Mouse (Mus musculus): ENCODE measurements at regions not wholly inside any gene's neighbourhood (a gene's known extent, or its start where the extent isn't known, plus 50 kb on each side); places are given as distances from the start of the nearest gene placed in this dataset.

DNA sequence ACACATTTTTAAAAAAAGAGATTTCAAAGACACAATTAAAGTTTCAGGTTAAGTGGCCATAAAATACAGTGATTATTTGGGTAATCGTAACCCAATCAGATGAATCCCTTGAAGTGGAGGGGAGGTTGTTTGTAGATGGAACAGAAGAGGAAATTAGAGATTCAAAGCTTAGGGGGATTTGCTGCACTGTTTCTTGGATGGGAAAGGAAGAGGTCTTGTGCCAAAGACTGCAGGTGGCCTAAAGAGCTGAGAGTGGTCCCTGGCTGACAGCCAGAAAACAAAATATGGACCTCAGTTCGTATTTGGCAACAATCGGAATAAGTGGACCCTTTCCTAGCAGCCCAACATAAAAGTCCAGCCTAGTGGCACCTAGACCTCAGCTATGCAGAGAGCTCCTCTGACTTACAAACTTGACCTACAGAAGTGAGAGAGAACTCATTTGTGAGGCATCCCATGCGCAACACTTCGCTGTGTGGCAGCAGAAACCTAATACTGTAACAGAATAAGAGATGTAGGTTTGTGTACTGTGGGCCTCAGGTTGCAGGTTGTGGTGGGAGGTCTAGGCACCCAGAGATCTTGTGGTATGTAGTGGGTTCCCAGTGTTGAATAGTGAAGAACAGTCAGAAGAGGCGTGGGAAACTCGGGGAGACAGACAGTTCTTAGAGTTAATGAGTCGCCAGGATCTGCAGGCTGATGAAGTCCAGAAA, 110.0 kb upstream of the Ccdc54 start:
- DNase-seq = no peak

DNA sequence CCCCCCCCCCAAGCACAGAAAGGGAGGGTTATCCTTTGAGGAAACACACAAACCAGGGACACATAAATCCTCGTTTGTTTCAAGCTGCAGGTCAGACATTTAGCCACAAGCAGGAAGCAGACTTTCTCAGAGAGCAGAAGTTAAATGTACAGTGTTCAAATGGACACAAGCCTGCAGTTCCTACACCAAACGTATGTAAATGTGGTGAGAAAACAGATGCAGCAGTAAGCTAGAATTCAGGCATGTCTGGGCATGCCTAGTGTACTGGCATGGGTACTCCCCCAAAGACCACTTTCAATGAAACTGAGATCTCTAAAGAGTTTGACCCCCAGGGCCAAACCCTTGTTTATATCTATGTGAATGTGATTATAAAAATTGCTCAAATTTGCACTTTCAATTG, 109.2 kb upstream of the Ccdc54 start:
- no peak for DNase-seq

DNA sequence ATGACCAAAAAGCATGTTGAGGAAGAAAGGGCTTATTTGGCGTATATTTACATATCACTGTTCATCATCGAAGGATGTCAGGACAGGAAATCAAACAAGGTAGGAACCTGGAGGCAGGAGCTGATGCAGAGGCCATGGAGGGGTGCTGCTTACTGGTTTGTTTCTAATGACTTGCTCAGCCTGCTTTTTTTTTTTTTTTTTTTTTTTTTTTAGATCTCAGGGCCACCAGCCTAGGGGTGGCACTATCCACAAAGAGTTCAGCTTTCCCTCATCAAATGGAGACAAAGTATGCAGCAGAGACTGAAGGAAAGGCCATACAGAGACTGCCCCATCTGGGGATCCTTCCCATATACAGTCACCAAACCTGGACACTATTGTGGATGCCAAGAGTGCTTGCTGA, 106.8 kb upstream of the Ccdc54 start:
- DNase-seq = no peak

DNA sequence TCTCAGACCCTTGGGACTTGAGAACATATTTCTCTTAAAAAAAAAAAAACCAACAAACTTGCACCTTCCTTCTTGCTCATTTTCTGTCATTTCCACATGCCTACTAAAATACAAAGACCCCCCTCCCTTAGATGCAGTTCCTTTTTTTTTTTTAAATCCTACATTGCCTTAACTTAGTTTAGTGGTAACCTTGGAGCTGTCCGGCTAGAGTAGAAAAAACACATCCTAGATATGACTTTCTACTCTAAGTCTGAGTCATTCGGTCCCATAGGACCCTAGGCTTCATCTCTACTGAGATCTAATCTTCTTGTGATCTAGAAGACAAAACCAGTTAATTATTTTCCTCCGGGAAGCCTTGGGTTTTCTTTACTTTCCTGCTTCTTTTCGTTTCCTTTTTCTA, 105.1 kb upstream of the Ccdc54 start:
- DNase-seq = no peak

DNA sequence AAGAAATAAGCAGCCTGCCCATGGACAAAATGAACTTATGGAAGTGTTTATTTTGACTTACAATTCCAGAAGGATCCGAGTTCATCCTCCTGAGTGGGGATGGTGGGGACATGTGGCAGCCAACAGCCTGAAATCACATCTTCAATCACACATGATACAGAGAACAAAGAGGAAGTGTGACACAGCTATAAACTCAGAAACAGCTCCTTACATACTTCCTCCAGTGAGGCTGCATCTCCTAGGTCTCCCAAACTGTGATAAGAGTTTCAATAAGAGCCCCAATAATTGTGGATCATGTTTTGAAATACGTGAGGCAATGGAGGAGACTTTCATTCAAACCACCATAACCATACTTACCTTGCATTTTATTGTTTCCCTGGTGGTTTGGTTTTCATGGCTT, 103.1 kb upstream of the Ccdc54 start:
- DNase-seq = no peak

DNA sequence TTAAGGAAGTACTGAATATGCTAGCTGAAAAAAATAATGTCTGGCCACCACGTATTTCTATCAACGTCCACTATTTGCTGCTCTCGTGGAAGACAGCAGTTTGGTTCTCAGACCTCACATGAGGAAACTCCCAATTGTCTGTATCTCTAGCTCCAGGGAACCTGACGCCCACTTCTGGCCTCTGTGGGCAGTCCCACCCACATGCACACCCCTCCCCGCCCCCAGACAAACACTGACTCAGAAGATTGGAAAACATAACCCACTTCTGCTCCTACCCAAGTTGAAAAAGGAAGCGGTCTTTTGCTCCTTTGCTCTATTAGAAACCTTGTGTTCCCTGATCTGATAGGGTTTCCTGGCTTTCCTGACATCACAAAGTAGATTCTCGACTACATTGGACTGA, 99.9 kb upstream of the Ccdc54 start:
- no peak for DNase-seq

DNA sequence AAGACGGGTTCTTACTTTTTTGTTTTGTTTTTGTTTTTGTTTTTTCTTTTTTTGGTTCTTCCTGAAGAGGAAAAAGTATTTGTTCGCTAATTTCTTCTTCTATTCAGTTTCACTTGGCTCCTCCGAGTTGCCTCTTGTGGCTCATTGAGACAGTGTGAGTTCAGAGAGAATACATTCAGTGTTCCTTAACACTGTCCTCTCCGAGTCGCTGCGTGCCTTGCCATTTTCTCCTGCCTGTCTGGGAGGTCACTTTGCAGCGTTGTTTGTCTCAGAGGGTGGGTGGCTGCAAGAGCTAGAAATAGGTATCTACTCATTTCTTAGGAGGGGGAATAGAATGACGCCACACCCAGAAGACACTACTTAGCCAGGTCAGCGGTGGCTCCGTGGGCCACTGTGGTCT, 98.6 kb upstream of the Ccdc54 start:
- DNase-seq = no peak

DNA sequence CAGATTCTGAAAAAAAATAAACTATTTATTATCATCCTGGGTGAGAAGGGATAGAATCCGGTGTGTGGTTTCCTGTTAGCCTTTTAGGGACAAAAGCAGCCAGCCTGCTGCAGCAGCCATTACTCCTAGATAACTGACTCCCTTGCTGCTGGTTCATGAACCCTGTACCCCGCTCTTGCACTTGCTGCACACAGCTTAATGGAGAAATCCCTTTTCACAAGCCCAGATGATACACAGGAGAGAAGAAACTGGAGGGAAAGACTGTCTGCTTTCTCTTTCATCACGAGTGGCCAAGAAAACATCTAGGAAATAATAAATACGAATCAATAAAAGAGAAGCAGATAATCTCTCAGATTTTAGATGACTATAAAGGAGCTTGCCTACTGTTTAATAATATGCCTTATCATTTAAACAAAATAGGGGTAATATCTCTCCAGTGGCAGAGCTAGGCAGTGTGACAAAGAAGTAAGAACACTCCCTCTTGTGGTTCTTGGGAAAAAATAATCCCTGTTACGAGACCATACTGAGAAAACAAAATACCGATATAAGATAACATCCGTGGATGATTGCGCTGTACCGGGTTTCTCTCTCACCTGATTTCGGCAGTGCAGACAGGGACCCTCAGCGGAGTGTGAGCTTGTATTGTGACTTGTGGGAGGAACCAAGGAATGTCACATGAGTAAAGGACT, 98.0 kb upstream of the Ccdc54 start:
- no peak for DNase-seq

DNA sequence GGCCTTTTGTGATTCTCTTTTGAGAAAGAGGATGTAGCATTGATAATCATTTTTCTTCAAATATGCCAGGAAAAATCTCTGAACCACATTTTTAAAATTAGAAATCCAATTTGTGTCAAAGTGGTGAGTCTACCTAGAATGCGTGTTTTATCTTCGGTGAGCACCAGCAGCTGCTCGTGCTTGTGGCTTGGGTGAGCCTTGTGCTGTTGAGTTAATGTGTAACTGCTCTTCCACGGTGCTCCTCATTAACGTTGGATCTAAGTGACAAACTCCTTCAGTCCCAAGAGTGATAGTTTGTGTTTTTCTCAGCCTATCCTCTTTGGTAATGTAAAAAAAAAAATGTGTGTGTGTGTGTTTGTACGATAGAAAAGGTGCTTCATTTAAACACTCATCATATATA, 88.7 kb upstream of the Ccdc54 start:
- DNase-seq = no peak

DNA sequence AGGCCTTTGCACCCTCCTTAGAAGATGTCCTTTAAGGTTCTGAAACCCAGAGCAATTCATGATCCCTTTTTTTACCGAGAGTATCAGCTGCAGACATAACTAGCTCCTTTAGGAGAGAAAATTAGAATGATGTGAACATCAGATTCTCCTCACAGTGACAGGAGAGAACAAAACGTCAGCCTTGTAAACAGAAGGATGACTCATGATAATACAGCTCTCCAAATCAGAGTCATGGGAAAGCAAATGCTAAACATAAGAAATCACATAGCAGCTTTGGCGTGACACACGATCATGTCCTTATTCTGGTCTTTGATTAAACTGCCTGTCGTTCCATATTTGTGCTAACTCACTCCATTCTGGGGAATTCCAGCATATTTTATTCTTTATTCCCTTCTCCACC, 82.4 kb upstream of the Ccdc54 start:
- no peak for DNase-seq

DNA sequence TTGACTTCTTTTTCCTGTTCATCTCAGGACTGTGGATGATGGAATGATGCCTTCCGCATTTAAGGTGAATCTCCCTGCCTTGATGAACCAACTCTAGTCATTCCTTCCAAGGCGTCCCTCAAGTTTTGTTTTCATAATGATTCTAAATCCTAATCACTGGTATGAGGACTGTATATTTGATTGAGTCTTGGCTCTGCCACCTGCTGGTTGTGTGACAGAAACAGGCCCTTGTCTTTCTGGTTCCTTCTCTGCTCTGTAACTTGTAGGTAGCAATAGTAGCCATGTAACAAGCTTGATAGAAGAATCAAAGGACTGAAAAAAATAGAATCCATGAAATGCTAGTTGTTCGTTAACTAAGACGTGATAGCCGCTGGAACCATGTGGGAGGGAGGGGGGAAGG, 81.8 kb upstream of the Ccdc54 start:
- DNase-seq = no peak

DNA sequence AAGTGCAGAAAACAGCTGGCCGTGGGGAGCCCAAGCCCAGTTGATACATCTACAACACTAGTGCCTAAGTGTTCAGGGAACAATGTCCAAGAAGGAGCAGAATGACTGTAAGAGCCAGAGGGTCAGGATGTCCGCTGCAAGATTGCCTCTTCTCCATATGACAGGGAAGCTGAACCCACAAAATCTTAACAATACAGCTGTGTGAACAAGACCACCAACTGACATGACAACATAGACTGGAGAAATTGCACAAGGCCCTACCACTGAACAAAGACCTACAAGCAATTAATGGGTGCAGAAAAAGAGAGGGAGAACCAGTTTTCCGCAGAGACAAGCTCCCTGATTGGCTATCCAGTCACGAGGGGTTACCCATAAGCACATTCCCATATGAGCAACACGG, 80.2 kb upstream of the Ccdc54 start:
- DNase-seq = no peak

DNA sequence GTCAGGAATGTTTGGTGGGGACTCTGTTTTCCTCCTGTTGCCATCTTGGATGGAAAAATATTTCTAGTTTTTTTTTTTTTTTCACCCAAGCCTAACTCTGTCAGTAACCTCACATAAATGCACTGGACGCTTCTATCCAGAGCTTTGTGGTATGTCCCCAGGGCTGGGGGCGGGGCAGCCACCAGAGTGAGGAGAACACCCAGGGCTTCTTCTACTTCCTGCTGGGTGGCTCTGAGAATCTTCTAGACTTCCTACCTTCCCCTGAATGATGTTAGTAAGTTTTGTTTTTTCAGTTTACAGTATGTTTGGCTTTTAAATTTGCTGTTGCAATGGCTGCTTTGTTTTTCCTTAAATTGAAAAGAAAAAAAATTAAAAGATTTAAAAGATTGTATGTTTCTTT, 73.3 kb upstream of the Ccdc54 start:
- no peak for DNase-seq
